Mouse (Mus musculus): Measurements from ENCODE around the gene Itgb4.

The Itgb4 gene

DNA sequence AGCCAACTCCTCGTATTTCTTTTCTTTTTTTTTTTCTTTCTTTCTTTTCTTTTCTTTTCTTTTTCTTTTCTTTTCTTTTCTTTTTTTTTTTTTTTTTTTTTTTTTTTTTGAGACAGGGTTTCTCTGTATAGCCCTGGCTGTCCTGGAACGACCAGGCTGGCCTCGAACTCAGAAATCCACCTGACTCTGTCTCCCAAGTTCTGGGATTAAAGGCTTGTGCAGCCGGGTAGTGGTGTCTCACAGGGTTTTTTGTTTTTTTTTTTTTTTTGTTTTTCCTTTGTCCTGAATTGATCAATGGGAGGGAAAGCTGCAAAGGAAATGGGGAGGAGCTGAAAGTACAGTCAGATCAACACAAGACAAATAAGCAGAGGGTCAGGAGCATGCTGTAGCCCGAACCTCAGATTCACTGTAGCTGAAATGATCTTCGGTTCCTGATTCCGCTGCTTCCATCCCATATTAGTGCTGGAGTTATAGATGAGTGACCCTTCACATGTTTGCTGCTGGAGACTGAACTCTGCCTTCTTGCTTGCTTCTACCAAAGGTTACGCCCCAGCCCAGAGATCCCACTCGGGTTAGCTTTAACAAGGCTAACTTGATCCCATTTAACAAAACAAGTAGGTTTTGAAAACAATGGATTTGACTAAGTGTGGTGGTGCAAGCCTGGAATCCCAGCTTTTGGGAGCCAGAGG is 53.8 kb downstream of the Itgb4 start:
- in situ Hi-C loops (cut with MboI), result no loop called here

- in situ Hi-C loops (cut with MboI), result no loop called here
Measured at GRCm38 (mm10) chr11:116029086-116029865, 54.8 kb downstream of the Itgb4 start.

- in situ Hi-C loops (cut with MboI), result no loop called here
Measured at GRCm38 (mm10) chr11:116030088-116030897, 55.8 kb downstream of the Itgb4 start, which contains the start of gene Unk. Gene Unk (plus strand): TSS chr11:116030322.

- in situ Hi-C loops (cut with MboI), result no loop called here
Measured at GRCm38 (mm10) chr11:116030898-116031845, 56.7 kb downstream of the Itgb4 start.

DNA sequence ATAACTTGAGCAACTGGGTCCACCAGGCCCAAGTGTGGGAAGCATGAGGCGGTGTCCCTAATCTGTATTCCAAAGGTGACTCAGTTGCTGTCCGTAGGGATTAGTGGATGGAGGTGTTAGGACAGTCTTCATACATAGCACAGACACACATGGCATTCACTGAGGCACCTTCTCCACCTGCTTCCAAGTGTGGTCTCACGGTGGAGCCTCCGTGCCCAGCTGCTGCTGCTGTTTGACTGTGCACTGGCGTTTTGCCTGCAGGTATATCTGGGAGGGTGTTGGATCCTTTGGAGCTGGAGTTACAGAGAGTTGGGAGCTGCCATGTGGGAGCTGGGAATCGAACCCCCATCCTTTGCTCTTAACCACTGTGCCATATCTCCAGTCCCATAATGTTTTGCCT is 60.1 kb downstream of the Itgb4 start:
- in situ Hi-C loops (cut with MboI), result no loop called here

DNA sequence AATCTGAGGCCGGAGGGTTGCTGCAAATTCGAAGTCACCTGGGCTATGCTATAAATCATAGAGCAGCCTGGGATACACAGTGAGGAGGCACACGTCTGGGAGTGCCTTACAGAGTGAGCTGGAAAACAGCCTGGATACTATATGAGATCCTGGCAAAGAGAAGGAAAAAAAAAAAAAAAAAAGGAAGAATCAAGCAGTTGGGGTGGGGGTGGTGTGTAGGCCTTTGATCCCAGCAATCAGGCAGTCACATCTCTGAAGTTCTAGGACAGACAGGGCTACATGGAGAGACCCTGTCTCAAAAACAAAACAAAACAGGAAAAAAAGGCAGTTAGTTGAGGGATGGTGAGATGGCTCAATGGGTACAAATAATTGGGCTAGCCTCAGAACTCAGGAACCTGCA is 62.2 kb downstream of the Itgb4 start:
- in situ Hi-C loops (cut with MboI), result no loop called here

DNA sequence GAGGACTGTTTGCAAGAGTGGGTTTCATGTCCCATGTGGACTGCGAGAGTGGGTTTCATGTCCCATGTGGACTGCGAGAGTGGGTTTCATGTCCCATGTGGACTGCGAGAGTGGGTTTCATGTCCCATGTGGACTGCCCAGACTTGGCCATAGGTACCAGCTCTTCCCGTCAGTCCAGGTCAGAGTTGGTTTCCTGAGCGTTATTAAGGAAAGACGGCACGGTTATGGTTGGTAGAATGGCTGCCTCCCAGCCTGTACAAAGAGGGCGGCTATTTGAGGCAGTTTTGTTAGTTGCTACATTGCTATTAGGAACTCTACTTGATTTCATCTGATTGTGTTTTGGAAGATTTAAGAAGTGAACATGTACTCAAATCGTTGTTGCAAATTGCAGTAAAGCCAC is 63.3 kb downstream of the Itgb4 start:
- in situ Hi-C loops (cut with MboI), result no loop called here

DNA sequence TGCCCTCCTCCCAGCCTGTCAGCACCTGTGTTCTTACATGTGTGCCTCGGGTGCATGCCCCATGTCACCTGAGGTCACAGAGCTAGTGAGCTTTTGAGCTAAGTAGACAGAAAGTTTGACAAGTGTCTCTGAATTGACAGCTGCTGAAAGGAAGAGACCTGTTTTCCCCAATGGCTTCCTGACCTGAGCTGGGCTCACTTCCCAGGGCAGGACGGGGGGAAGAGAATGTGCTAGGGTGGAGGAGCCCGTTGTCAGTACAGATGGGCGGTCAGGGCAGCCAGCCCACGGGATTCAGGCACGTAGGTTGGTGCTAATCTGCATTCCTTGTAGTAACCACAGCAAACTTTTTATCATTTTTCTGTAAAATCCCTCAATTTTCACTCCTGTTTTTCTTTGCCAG is 66.1 kb downstream of the Itgb4 start:
- in situ Hi-C loops (cut with MboI), result no loop called here

DNA sequence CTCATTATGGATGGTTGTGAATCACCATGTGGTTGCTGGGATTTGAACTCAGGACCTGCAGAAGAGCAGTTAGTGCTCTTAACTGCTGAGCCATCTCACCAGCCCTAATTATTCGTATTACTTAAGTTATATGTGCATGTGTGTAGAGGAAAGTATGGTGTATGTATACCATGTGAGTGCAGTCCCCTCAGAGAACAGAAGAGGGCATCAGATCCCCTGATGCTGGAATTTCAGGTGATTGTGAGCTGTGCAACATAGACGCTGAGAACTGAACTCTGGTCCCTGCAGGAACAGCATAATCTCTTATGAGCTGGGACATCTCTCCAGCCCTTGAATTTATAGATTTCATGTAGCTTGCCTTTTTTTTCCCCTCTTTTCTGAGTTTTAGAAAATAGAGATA is 67.3 kb downstream of the Itgb4 start:
- in situ Hi-C loops (cut with MboI), result no loop called here

DNA sequence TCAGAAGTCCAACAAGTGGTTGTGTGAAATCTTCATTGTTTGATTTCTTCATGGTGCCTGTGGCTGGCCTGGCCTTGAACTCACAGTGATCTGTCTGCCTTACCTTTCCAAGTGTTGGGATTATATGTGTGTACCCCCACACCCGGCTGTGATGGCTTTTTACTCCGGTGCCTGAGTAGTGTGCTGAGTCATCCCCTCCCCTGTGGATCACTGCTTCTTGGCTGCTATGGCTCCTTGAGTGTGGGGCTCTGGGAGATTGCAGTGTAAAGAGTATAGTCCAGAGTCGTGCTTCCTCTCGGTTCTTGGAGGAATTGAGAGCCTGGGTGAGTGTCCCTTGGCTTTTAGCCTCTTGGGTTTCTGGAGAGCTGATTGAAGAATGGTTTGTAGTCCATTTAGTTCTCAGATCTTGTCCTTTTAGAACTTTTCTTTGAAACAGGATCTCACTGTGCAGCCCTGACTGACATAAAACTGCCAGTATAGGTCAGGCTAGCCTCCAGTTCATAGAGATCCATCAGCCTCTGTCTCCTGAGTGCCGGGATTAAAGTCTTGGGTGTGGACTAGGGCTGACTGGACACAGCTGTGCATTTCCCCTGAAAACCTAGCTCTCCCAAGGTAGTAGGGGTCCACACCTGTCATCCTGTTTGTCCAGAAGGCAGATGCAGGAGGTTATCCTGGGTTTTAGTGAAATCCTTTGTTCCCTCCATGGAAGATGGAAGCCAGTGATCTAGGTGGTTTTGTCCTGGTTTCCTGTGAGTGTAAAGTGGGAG is 68.0 kb downstream of the Itgb4 start:
- in situ Hi-C loops (cut with MboI), result no loop called here

- in situ Hi-C loops (cut with MboI), result no loop called here
Measured at GRCm38 (mm10) chr11:116043286-116043685, 68.8 kb downstream of the Itgb4 start.

DNA sequence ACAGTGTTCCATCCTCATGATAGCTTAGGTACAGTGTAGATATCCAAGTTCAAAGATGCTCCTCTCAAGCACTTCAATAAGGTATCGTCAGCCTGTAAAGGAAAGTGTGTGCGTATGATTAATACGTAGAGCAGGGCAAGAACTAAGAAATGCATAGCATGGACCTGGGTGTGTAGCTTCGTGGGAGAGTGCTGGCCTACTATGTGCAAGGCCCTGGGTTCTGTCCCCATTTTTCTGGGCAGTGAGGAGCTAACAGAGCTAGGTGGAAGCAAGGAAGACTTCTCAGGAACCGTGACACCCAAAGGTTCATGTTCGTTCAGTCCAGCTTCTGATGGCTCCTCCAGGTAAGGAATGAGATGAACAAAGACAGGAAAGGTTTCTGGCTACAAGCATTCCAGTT is 70.7 kb downstream of the Itgb4 start:
- in situ Hi-C loops (cut with MboI), result no loop called here

GRCm38 (mm10) chr11:116049610-116050009 is 75.1 kb downstream of the Itgb4 start:
- in situ Hi-C loops (cut with MboI), result no loop called here

GRCm38 (mm10) chr11:116050196-116050595 is 75.7 kb downstream of the Itgb4 start:
- in situ Hi-C loops (cut with MboI), result no loop called here

DNA sequence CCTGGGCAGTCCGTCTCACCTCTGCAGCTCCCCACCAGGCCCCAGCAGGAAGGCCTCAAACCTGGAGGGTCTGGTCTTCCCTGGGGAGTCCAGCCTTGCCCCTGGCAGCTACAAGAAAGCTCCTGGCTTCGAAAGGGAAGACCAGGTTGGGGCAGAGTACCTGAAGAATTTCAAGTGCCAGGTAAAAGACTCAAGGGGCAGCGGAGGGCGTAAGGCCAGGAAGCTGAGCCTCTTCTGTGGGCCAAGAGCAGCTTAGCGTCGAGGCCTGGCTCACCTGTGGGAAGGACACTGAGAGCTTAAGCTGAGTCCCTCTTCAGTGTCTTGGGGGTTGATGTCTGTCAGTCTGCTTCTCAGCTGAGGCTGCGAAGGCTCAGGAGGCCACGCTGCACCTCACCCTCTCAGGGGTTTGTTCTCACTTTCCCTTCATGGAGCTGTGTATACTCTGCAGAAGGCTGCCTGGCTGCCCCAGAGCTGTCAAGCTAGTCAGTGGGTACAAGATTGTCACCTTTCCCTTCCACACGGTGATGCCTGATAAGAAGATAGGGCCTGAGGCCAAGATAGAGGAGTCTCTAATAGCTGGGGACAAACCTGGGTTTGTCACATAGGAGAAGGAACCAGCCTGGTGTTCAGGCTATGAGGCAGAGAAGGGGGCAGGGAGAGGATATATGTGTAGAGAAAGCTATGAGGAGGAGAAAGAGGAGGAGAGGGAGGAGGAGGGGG is 79.2 kb downstream of the Itgb4 start:
- in situ Hi-C loops (cut with MboI), result no loop called here

GRCm38 (mm10) chr11:116055873-116056272 is 81.4 kb downstream of the Itgb4 start:
- in situ Hi-C loops (cut with MboI), result no loop called here

GRCm38 (mm10) chr11:116057237-116057881 is 82.8 kb downstream of the Itgb4 start:
- in situ Hi-C loops (cut with MboI), result no loop called here

Data from mature B cell (primary cell).